Mouse (Mus musculus): ENCODE data around the gene R3hdm2.

- TF ChIP-seq CTCF (IDR thresholded peaks at IDR 0.05; ENCODE audit: low read depth, low read length) (no peak), POLR2A (IDR thresholded peaks at IDR 0.05; ENCODE audit: insufficient read depth, low read length) (no peak), EP300 (IDR thresholded peaks at IDR 0.05; ENCODE audit: insufficient read depth, low read depth, low read length) (no peak)
These were observed 112.0 kb downstream of the R3hdm2 start for GRCm38 (mm10) chr10:127492118-127492517.
